Mouse (Mus musculus) limb, embryonic 10.5 days (tissue): ENCODE data around the gene Id1. TPM values are rescaled to one million over a fixed set of nuclear protein-coding genes. Genes with fewer than 3 reads are reported as not detected.

Source experiments
- DNase-seq: peaks from one replicate; pipeline ENCODE4 v3.0.0-alpha.2; 2017; ENCODE audit warnings: low spot score
- H3K27ac ChIP-seq: fragments of 300-500 bp; sonication (generic); 2 replicates; pipeline ENCODE4 v1.5.1; 2016; ENCODE audit warnings: mild to moderate bottlenecking
- H3K27me3 ChIP-seq: fragments of 300-500 bp; sonication (generic); 2 replicates; pipeline ENCODE4 v1.6.1; 2016; ENCODE audit warnings: low read depth, mild to moderate bottlenecking; ENCODE audit not compliant: poor library complexity, severe bottlenecking
- H3K36me3 ChIP-seq: fragments of 300-500 bp; sonication (generic); 2 replicates; pipeline ENCODE4 v1.6.1; 2016; ENCODE audit warnings: mild to moderate bottlenecking, moderate library complexity
- H3K4me1 ChIP-seq: fragments of 300-500 bp; sonication (generic); 2 replicates; pipeline ENCODE4 v1.6.1; 2016
- H3K4me3 ChIP-seq: fragments of 300-500 bp; sonication (generic); 2 replicates; pipeline ENCODE4 v1.5.1; 2016; ENCODE audit warnings: mild to moderate bottlenecking, moderate library complexity
- H3K9me3 ChIP-seq: fragments of 300-500 bp; sonication (generic); replicated peaks from 2 replicates; pipeline ENCODE4 v1.6.1; 2016; ENCODE audit warnings: mild to moderate bottlenecking
- WGBS: fragments of 180-500 bp; shearing (Covaris S2); methylation state at CpG from one replicate; pipeline ENCODE4 v1.1.7; 2016; 5-methylcytosine and 5-hydroxymethylcytosine counted together
- polyA plus RNA-seq: library from polyadenylated mRNA; unstranded; fragments of >200 nt; fragmentation: Nextera tagmentation; extraction: Ambion mirVana; gene quantifications from 2 replicates; pipeline ENCODE4 v1.2.1, GENCODE M21; 2016

The Id1 gene
- polyA plus RNA-seq, 1 experiment from 2014 or later: 178 TPM

- Histone ChIP-seq H3K27ac (peak overlapping the region; percentile 96), H3K36me3 (peaks cover 7% of the 10 kb centered on the region; the same call in 1 of the 2 replicates), H3K9me3 (no peaks in the 10 kb centered on the region), H3K4me1 (peaks cover 76% of the 10 kb centered on the region), H3K27me3 (no peaks in the 10 kb centered on the region), H3K4me3 (peak overlapping the region; percentile 91)
- under 1% methylated on average over 35 of the region's 36 CpGs for WGBS
- DNase-seq: peak; percentile 94
Measured at GRCm38 (mm10) chr2:152739031-152739841, 3.2 kb downstream of the Id1 start.

GRCm38 (mm10) chr2:152739842-152740260 lies 3.8 kb downstream of the Id1 start:
- no peaks in the 10 kb centered on the region for H3K27me3 ChIP-seq
- WGBS: 25% methylated on average over 3 of the region's 3 CpGs
- no peaks in the 10 kb centered on the region for H3K9me3 ChIP-seq
- no peak for DNase-seq
- H3K4me3 ChIP-seq: peak overlapping the region; percentile 91
- peaks cover 7% of the 10 kb centered on the region; the same call in 1 of the 2 replicates for H3K36me3 ChIP-seq
- peaks cover 69% of the 10 kb centered on the region for H3K4me1 ChIP-seq
- H3K27ac ChIP-seq: peak overlapping the region; percentile 96

GRCm38 (mm10) chr2:152740490-152740889 lies 4.4 kb downstream of the Id1 start:
- H3K27ac ChIP-seq: peak overlapping the region; percentile 96
- no peak for DNase-seq
- H3K9me3 ChIP-seq: no peaks in the 10 kb centered on the region
- WGBS: 54% methylated on average over 5 of the region's 5 CpGs
- H3K27me3 ChIP-seq: no peaks in the 10 kb centered on the region
- no peak overlapping the region for H3K4me3 ChIP-seq
- H3K4me1 ChIP-seq: peaks cover 63% of the 10 kb centered on the region
- peaks cover 7% of the 10 kb centered on the region; the same call in 1 of the 2 replicates for H3K36me3 ChIP-seq

DNA sequence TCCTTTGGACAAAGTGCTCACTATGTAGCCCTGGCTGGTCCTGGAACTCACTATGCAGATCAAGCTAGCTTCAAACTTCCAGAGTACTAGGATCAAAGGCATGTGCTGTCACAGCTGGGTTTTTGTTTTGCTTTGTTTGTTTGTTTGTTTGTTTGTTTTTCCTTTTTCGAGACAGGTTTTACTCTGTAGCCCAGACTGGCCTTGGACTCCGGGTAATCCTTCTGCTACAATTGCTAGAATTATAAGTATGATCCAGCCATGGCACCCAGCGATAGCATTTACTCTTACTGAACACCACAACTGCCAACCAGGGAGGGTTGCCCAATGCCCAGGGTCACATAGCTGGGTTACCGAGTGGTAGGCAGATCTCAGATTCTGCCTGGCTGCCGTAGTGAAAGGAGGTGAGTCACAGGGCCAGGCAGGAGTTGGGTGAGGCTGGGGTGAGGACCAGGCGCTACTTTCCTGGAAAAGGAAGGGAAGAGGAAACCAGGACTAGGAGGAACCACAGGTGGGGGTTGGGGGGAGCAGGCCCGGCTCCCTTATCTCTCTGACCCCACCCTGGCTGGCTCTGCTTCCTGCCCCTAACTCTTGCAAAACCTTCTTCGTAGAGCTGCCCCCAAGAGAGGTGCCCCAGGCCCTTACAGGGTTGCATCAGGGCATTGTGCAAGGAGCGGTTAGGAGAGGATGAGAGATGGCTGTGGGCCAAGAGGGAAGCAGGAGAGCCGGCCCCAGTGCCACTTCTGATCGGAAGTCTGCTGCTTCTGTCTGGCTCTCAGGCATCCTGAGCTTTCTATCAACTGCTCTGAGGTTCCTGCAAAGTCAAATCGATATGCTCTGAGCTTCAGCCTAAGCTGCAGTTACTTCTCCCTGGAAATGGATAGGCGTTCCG lies 5.3 kb downstream of the Id1 start:
- Histone ChIP-seq H3K4me3 (peak overlapping the region; percentile 22; the same call in 1 of the 2 replicates), H3K4me1 (peaks cover 56% of the 10 kb centered on the region), H3K27ac (peak overlapping the region; percentile 83), H3K27me3 (no peaks in the 10 kb centered on the region), H3K36me3 (peaks cover 7% of the 10 kb centered on the region; the same call in 1 of the 2 replicates), H3K9me3 (no peaks in the 10 kb centered on the region)
- peak; percentile 62 for DNase-seq
- WGBS: 49% methylated on average over 14 of the region's 14 CpGs

DNA sequence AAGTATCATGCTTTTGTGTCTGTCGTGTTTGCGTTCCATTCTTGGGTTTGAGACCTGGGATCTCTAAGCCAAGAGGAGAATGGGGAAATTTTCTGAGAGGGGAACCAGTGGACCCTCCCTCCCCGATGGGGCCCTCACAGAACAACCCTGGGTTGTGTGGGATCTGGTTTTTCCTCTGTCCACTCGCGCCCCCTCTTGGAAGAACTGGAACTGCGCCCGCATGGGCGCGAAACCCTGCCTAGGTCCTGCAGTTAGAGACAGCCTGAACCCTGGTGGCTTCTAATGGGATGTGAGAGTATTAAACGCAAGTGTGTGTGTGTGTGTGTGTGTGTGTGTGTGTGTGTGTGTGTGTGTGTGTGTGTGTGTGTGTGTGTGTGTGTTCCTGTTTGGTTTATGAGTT lies 6.4 kb downstream of the Id1 start:
- Histone ChIP-seq H3K4me1 (peaks cover 54% of the 10 kb centered on the region), H3K27ac (peak overlapping the region; percentile 83)
- 31% methylated on average over 10 of the region's 10 CpGs for WGBS

GRCm38 (mm10) chr2:152753944-152754711 lies 18.1 kb downstream of the Id1 start, which contains the start of gene Cox4i2:
TSS of gene Cox4i2 (plus strand) at chr2:152754173.
- 2% methylated on average over 30 of the region's 30 CpGs for WGBS
- DNase-seq: peak; percentile 68
- Histone ChIP-seq H3K36me3 (no peaks in the 10 kb centered on the region), H3K4me3 (peak within 1 kb of the TSS; percentile 49), H3K9me3 (no peaks in the 10 kb centered on the region), H3K27me3 (peaks cover 22% of the 10 kb centered on the region), H3K4me1 (peaks cover 46% of the 10 kb centered on the region), H3K27ac (peak within 1 kb of the TSS; percentile 82)

More for the DNA sequence above, 6.4 kb downstream of the Id1 start:
- H3K9me3 ChIP-seq: no peaks in the 10 kb centered on the region
- peak; percentile 86 for DNase-seq
- no peak overlapping the region for H3K4me3 ChIP-seq
- peaks cover 6% of the 10 kb centered on the region; the same call in 1 of the 2 replicates for H3K36me3 ChIP-seq
- H3K27me3 ChIP-seq: no peaks in the 10 kb centered on the region

DNA sequence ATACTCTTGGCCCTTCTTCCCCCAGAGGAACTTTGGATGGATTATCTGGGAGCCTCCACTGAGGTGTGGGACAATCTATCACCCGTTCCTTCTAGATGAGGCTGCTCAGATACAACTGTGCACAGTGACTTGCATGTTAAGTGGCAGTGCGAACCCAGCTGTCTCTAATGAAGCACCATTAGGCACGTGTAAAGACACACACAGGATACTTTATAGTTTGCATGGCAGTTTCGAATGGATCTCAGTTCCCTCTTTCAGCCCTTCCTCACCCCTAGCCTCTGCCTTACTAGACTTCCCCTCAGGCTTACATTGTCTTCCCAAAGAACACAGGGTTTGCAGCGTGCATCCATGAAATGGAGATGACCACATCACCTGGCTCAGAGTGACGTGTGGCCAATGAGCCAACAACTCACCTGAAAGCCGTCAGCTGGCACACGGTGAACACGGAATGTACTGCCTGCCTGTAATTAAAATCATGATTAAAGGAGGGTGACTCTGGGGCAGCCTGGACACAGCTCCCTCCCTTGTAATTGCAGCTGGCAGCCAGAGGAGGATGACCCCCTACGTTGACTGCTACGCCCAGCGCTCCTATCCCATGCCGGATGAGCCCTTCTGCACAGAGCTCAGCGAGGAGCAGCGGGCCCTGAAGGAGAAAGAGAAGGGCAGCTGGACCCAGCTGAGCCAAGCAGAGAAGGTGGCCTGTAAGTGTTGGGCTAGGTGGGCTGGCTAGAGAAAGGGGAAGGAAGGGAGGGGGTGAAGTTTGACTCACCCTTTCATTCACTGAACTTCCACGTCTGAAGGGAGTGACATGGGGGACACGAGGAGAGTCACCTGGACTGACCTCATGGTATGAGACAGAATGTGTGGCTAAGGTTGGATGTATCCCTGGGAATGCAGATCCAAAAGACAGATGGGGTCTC lies 20.7 kb downstream of the Id1 start:
- H3K4me3 ChIP-seq: no peak overlapping the region
- H3K9me3 ChIP-seq: no peaks in the 10 kb centered on the region
- no peaks in the 10 kb centered on the region for H3K36me3 ChIP-seq
- WGBS: 69% methylated on average over 17 of the region's 17 CpGs
- peaks cover 22% of the 10 kb centered on the region for H3K27me3 ChIP-seq
- H3K4me1 ChIP-seq: peaks cover 35% of the 10 kb centered on the region
- H3K27ac ChIP-seq: no peak overlapping the region
- no peak for DNase-seq

DNA sequence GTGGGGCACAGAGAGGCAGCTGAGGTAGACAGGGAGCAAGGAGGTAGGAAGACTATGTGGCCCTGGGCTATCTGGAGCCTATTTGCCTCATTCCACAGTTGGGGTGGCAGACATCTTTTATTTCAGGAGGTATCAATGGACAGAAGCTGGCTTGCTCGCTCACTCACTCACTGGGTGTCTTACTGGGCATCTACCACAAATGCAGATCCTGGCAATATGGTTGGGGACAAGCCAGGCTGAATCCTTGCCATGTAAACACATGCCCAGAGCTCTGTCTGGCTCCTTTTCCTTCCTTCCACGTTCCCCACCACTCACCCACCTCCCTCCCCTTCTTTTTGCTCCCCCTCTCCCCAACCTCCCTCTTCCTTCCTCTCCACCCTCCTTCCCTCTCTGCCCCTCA lies 21.4 kb downstream of the Id1 start:
- WGBS: 43% methylated on average over 2 of the region's 2 CpGs
- no peaks in the 10 kb centered on the region for H3K9me3 ChIP-seq
- no peak overlapping the region for H3K4me3 ChIP-seq
- H3K27me3 ChIP-seq: peaks cover 22% of the 10 kb centered on the region
- DNase-seq: no peak
- H3K27ac ChIP-seq: no peak overlapping the region
- no peaks in the 10 kb centered on the region for H3K36me3 ChIP-seq
- H3K4me1 ChIP-seq: peaks cover 35% of the 10 kb centered on the region

DNA sequence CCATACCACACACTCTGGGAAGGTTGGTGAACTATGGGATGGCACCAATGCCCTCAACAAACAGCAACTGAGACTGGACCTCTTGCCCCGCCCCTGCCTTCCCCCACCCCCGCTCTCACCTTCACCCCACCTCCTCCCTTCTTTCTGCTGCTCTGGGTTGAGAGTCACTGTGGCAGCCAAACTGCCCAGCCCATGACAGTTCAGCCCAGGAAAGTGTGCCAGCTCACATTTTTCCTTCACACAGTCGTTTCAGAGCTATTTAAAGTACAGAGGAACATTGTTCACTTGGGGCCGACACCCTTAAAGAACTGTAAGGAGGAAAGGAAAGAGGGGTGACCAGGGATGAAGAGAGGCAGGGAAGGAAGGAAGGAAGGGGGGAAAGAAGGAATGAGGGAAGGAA lies 22.3 kb downstream of the Id1 start:
- Histone ChIP-seq H3K9me3 (no peaks in the 10 kb centered on the region), H3K4me1 (peaks cover 35% of the 10 kb centered on the region), H3K27me3 (peaks cover 17% of the 10 kb centered on the region), H3K4me3 (no peak overlapping the region), H3K27ac (no peak overlapping the region), H3K36me3 (no peaks in the 10 kb centered on the region)
- 64% methylated on average over 4 of the region's 4 CpGs for WGBS
- DNase-seq: no peak

- H3K27ac ChIP-seq: no peak overlapping the region
- no peak for DNase-seq
- no peaks in the 10 kb centered on the region for H3K27me3 ChIP-seq
- no peaks in the 10 kb centered on the region for H3K9me3 ChIP-seq
- H3K4me1 ChIP-seq: peaks cover 34% of the 10 kb centered on the region
- no peak overlapping the region for H3K4me3 ChIP-seq
- no peaks in the 10 kb centered on the region for H3K36me3 ChIP-seq
- WGBS: 84% methylated on average over 6 of the region's 6 CpGs
Measured at GRCm38 (mm10) chr2:152763310-152763709, 27.3 kb downstream of the Id1 start.

DNA sequence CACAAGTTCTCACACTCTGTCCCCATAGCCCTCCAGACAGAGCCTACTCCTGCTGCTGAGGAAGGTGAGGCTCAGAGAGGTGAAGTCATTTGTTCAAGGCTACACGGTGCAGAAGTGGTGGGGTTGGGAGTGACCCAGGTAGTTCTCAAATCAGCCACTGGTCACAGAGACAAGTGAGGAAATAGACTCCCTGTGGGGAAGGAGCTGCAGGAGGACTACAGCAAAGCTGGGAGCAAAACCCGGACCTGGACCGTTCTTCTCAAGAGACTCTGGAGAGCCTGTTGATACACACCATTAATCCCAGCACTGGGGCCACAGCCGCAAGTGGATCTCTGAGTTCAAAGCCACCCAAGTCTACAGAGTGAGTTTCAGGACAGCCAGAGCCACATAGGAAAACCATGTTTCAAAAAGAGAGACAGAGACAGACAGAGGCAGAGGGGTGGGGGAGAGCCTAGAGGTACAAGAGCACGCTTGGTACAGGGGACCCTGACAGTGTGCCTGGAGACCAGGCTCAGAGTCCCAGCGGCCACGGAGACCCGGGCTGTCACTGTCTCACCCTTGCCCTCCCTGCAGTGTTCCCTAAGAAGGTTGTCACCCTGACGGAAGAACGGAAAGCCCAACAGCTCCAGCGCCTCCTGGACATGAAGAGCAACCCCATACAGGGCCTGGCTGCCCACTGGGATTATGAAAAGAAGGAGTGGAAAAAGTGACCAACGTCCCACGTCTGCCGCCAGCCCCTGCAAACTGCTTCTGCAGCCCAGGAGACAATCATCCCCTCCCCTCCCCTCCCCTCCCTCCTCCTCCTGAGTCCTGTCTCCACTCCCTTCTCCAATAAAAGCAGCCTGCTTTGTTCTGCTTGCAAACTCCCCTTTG lies 28.4 kb downstream of the Id1 start:
- Histone ChIP-seq H3K4me1 (peaks cover 33% of the 10 kb centered on the region), H3K27ac (peak overlapping the region; percentile 66), H3K9me3 (no peaks in the 10 kb centered on the region), H3K4me3 (peak overlapping the region; percentile 17), H3K36me3 (no peaks in the 10 kb centered on the region), H3K27me3 (no peaks in the 10 kb centered on the region)
- DNase-seq: no peak
- WGBS: 9% methylated on average over 14 of the region's 14 CpGs
